Mouse (Mus musculus): Measurements from ENCODE around the gene Cul9. TPM values are rescaled to one million over a fixed set of nuclear protein-coding genes. Genes with fewer than 3 reads are reported as not detected.
A peak's percentile ranks its signal among the peaks of the same experiment; 100 is the strongest.

The Cul9 gene
- polyA plus RNA-seq, 1 experiment from 2014 or later, result 3.9 TPM

DNA sequence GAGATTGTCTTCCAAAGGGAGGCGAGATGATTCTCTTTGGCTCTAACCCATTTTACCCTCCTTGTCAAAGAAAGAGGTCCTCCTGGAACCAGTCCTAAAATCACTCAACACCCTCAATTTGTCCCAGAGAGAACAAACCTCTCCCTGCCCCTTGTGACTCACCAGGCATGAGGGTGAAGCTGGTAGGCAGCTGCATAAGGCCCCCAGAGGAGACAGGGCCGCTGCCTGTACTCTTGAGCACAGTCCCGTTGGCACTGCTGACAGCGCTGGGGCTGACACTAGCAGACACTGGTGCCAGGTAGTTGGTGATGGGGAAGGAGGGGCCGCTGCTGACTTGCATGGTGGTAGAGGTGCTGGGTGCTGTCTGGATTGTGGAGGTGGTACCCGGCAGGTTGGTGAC lies 5.2 kb upstream of the Cul9 start:
- peaks cover 52% of the 10 kb centered on the region for H3K36me3 ChIP-seq (ENCODE audit: control insufficient read depth, insufficient read depth, low read length)
- peaks cover 36% of the 10 kb centered on the region for H3K4me1 ChIP-seq (replicated peaks; ENCODE audit: control insufficient read depth, insufficient read depth, low read length)
- 95% methylated on average over 6 of the region's 6 CpGs for WGBS

DNA sequence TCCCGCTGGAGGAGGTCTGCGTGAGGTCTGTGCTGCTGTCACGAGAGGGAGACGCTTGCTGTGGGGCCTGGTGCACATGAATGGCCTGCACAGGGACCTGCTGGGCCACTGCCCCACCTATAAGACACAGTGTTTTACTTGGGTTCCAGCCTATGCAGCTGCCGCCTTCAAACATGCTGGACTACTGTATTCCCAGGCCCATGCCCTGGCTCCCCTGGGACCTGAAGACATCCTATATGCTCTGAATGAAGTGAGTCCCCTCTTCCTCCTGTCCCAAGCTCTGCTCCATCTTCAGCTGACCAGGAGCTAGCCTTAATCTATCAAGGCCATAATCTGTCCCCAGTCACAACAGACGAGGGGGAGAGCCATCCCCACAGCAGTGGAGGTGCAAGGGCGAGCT lies 4.7 kb upstream of the Cul9 start:
- Histone ChIP-seq H3K9ac (ENCODE audit: low read length) (no peak overlapping the region), H3K36me3 (ENCODE audit: control insufficient read depth, insufficient read depth, low read length) (peaks cover 52% of the 10 kb centered on the region), H3K4me1 (replicated peaks; ENCODE audit: control insufficient read depth, insufficient read depth, low read length) (peaks cover 39% of the 10 kb centered on the region), H3K9me3 (ENCODE audit: control insufficient read depth, low read length) (no peaks in the 10 kb centered on the region), H3K27ac (ENCODE audit: low read depth) (no peak overlapping the region), H3K27me3 (replicated peaks; ENCODE audit: control insufficient read depth, insufficient read depth, low read length) (no peaks in the 10 kb centered on the region), H3K4me2 (ENCODE audit: low read length) (no peak overlapping the region), H3K4me3 (ENCODE audit: low read depth, low read length) (no peak overlapping the region)
- WGBS, result 84% methylated on average over 7 of the region's 7 CpGs
- ATAC-seq (replicated peaks; ENCODE audit: low FRiP score, low TSS enrichment, low read depth) (no peak), DNase-seq (ENCODE audit: low spot score) (no peak)

More for the DNA sequence above, 5.2 kb upstream of the Cul9 start:
- no peaks in the 10 kb centered on the region for H3K9me3 ChIP-seq (ENCODE audit: control insufficient read depth, low read length)
- no peak overlapping the region for H3K4me3 ChIP-seq (ENCODE audit: low read depth, low read length)
- no peak overlapping the region for H3K4me2 ChIP-seq (ENCODE audit: low read length)
- DNase-seq (ENCODE audit: low spot score), result no peak
- no peak for ATAC-seq (replicated peaks; ENCODE audit: low FRiP score, low TSS enrichment, low read depth)
- no peaks in the 10 kb centered on the region for H3K27me3 ChIP-seq (replicated peaks; ENCODE audit: control insufficient read depth, insufficient read depth, low read length)
- H3K27ac ChIP-seq (ENCODE audit: low read depth), result no peak overlapping the region
- H3K9ac ChIP-seq (ENCODE audit: low read length), result no peak overlapping the region

DNA sequence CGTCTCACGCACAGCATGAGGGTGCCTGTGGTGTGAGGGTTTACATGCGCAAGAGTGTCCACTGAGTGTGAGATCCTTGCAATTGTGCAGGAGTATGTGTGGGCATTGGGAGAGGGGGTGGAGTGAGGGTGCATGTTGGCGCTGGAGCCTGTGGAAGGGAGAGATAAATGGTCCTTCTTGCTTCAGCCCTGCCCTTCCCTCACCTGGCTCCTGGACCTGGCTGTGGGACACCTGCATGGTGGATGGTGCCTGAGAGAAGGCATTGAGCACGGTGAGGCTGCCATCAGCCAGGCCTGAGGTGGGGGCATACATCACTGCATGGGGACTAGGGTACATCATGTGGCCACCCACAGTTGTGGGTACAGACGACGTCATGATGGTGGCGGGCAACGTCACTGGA lies 3.5 kb upstream of the Cul9 start:
- H3K4me1 ChIP-seq (replicated peaks; ENCODE audit: control insufficient read depth, insufficient read depth, low read length), result peaks cover 39% of the 10 kb centered on the region
- DNase-seq (ENCODE audit: low spot score) (no peak), ATAC-seq (replicated peaks; ENCODE audit: low FRiP score, low TSS enrichment, low read depth) (no peak)
- H3K36me3 ChIP-seq (ENCODE audit: control insufficient read depth, insufficient read depth, low read length), result peaks cover 52% of the 10 kb centered on the region
- H3K9ac ChIP-seq (ENCODE audit: low read length), result no peak overlapping the region
- no peak overlapping the region for H3K4me2 ChIP-seq (ENCODE audit: low read length)
- 86% methylated on average over 9 of the region's 9 CpGs for WGBS
- H3K9me3 ChIP-seq (ENCODE audit: control insufficient read depth, low read length), result no peaks in the 10 kb centered on the region
- no peak overlapping the region for H3K4me3 ChIP-seq (ENCODE audit: low read depth, low read length)
- H3K27me3 ChIP-seq (replicated peaks; ENCODE audit: control insufficient read depth, insufficient read depth, low read length), result no peaks in the 10 kb centered on the region
- H3K27ac ChIP-seq (ENCODE audit: low read depth), result no peak overlapping the region

DNA sequence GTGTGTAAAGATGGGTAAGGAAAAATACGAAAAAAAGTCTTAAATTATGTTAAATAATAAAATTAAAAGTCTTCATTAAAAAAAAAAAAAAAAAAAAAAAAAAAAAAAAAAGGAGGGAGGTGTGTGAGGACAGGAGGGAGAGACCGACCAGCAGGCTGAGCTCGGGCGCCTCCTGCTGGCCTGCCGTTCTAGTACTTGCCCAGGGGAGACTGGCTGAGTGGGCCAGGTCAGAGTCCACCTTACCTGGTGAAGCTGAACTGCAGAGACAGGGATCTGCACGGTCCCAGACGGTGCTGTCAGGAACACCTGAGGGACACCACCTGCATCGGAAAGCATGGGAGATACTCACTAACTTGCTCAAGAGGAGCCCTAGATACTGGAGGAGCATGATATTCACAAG lies 3.0 kb upstream of the Cul9 start:
- WGBS, result 30% methylated on average over 8 of the region's 8 CpGs
- no peak overlapping the region for H3K4me2 ChIP-seq (ENCODE audit: low read length)
- H3K27ac ChIP-seq (ENCODE audit: low read depth), result no peak overlapping the region
- no peak overlapping the region for H3K4me3 ChIP-seq (ENCODE audit: low read depth, low read length)
- no peaks in the 10 kb centered on the region for H3K9me3 ChIP-seq (ENCODE audit: control insufficient read depth, low read length)
- DNase-seq (ENCODE audit: low spot score) (peak; percentile 82), ATAC-seq (replicated peaks; ENCODE audit: low FRiP score, low TSS enrichment, low read depth) (no peak)
- H3K9ac ChIP-seq (ENCODE audit: low read length), result no peak overlapping the region
- H3K36me3 ChIP-seq (ENCODE audit: control insufficient read depth, insufficient read depth, low read length), result peaks cover 52% of the 10 kb centered on the region
- H3K4me1 ChIP-seq (replicated peaks; ENCODE audit: control insufficient read depth, insufficient read depth, low read length), result peaks cover 35% of the 10 kb centered on the region
- no peaks in the 10 kb centered on the region for H3K27me3 ChIP-seq (replicated peaks; ENCODE audit: control insufficient read depth, insufficient read depth, low read length)

DNA sequence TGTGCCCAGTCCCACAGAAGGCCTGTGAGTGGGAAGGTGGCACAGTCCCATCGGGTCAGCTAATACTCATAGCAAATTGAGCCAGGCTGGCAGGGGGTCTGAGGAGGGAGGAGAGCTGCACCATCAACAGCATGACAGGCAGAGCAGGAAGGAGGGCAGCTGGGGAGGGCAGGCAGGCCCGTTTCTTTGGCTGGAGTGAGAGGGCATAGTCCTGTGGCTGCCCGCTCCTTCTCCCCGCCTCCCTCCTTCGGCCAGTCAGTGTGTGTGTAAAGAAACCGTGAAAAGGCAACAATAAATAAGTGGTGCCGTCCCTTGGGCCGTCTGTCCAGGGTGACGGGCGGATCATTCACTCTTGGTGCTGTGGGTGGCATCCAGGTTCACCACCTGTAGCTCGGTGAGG lies 2.6 kb upstream of the Cul9 start:
- no peak overlapping the region for H3K27ac ChIP-seq (ENCODE audit: low read depth)
- WGBS, result 68% methylated on average over 11 of the region's 11 CpGs
- H3K4me3 ChIP-seq (ENCODE audit: low read depth, low read length), result no peak overlapping the region
- ATAC-seq (replicated peaks; ENCODE audit: low FRiP score, low TSS enrichment, low read depth) (no peak), DNase-seq (ENCODE audit: low spot score) (no peak)
- no peaks in the 10 kb centered on the region for H3K27me3 ChIP-seq (replicated peaks; ENCODE audit: control insufficient read depth, insufficient read depth, low read length)
- H3K4me2 ChIP-seq (ENCODE audit: low read length), result no peak overlapping the region
- no peak overlapping the region for H3K9ac ChIP-seq (ENCODE audit: low read length)
- peaks cover 52% of the 10 kb centered on the region for H3K36me3 ChIP-seq (ENCODE audit: control insufficient read depth, insufficient read depth, low read length)
- peaks cover 30% of the 10 kb centered on the region for H3K4me1 ChIP-seq (replicated peaks; ENCODE audit: control insufficient read depth, insufficient read depth, low read length)
- H3K9me3 ChIP-seq (ENCODE audit: control insufficient read depth, low read length), result no peaks in the 10 kb centered on the region

DNA sequence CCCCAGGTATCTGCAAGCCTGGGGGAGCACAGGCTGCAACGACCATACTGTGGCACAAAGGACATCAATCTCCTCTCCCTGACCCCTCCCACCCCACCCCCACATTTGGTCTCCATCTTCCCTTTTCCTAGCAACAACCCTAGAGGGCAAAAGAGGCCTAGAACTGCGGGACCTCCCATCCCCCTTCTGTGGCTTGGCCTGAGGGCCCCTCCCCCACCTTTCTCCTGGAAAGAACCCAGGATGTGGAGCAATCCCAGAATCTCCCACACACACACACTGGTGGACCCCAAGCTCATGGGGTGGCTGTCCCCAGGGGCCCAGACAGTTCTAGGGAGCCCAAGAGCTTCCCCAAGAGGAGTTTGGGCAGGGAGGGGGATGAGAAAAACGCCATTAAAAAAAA lies 1.7 kb upstream of the Cul9 start:
- no peaks in the 10 kb centered on the region for H3K27me3 ChIP-seq (replicated peaks; ENCODE audit: control insufficient read depth, insufficient read depth, low read length)
- peaks cover 52% of the 10 kb centered on the region for H3K36me3 ChIP-seq (ENCODE audit: control insufficient read depth, insufficient read depth, low read length)
- H3K27ac ChIP-seq (ENCODE audit: low read depth), result no peak overlapping the region
- WGBS, result 21% methylated on average over 3 of the region's 3 CpGs
- ATAC-seq (replicated peaks; ENCODE audit: low FRiP score, low TSS enrichment, low read depth) (no peak), DNase-seq (ENCODE audit: low spot score) (no peak)
- H3K4me2 ChIP-seq (ENCODE audit: low read length), result no peak overlapping the region
- H3K4me3 ChIP-seq (ENCODE audit: low read depth, low read length), result no peak overlapping the region
- H3K4me1 ChIP-seq (replicated peaks; ENCODE audit: control insufficient read depth, insufficient read depth, low read length), result peaks cover 22% of the 10 kb centered on the region
- no peaks in the 10 kb centered on the region for H3K9me3 ChIP-seq (ENCODE audit: control insufficient read depth, low read length)
- no peak overlapping the region for H3K9ac ChIP-seq (ENCODE audit: low read length)

DNA sequence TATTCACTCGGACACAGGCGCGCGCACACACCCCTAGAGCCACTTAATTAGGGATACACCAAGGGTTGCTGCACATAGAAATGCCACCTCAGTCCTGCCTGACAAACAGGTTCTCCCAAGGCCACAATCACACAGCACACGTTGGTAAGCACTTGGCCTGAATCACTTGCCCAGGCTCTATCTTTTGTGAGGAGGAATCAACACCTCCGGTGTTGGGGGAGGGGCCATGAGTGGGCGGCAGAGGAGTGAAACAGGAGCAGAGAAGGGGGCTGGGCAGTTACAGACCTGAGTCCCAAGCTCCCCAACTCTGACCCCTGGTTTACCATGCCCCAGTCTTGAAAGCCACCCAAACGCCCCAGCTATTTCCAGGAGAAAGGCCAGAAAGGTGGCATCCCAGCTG lies 807 bp upstream of the Cul9 start:
- Histone ChIP-seq H3K9ac (ENCODE audit: low read length) (no peak overlapping the region), H3K27ac (ENCODE audit: low read depth) (no peak overlapping the region), H3K4me1 (replicated peaks; ENCODE audit: control insufficient read depth, insufficient read depth, low read length) (peaks cover 15% of the 10 kb centered on the region; the same call in 1 of the 2 replicates), H3K9me3 (ENCODE audit: control insufficient read depth, low read length) (no peaks in the 10 kb centered on the region), H3K27me3 (replicated peaks; ENCODE audit: control insufficient read depth, insufficient read depth, low read length) (no peaks in the 10 kb centered on the region), H3K36me3 (ENCODE audit: control insufficient read depth, insufficient read depth, low read length) (peaks cover 46% of the 10 kb centered on the region), H3K4me3 (ENCODE audit: low read depth, low read length) (no peak overlapping the region), H3K4me2 (ENCODE audit: low read length) (no peak overlapping the region; the same call in 1 of the 2 replicates)
- ATAC-seq (replicated peaks; ENCODE audit: low FRiP score, low TSS enrichment, low read depth) (no peak), DNase-seq (ENCODE audit: low spot score) (no peak)
- 24% methylated on average over 8 of the region's 8 CpGs for WGBS

DNA sequence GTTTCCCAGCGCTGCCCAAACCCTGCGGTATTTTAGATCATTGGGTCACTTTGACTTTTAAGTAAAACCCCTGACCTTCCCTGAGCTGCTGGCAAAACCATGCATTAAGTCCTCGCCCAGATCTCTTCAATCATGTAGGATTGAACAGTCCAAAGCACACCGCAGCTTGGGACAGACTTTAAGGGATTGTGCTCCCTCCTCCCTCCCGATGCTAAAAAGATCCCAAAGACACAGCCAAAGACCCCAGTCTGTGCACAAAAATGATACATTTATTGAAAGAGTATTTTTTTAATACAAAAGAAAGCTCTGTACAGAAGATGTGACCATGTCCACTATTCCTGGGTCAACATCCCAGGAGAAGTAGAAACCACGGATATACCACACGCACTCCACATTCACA lies 403 bp upstream of the Cul9 start:
- peak overlapping the region; percentile 57 for H3K9ac ChIP-seq (ENCODE audit: low read length)
- no peak for ATAC-seq (replicated peaks; ENCODE audit: low FRiP score, low TSS enrichment, low read depth)
- H3K27ac ChIP-seq (ENCODE audit: low read depth), result no peak overlapping the region
- peaks cover 42% of the 10 kb centered on the region for H3K36me3 ChIP-seq (ENCODE audit: control insufficient read depth, insufficient read depth, low read length)
- no peak for DNase-seq (ENCODE audit: low spot score)
- H3K4me2 ChIP-seq (ENCODE audit: low read length), result peak overlapping the region; percentile 85
- H3K4me1 ChIP-seq (replicated peaks; ENCODE audit: control insufficient read depth, insufficient read depth, low read length), result peaks cover 14% of the 10 kb centered on the region; the same call in 1 of the 2 replicates
- no peaks in the 10 kb centered on the region for H3K9me3 ChIP-seq (ENCODE audit: control insufficient read depth, low read length)
- 21% methylated on average over 7 of the region's 7 CpGs for WGBS
- peak overlapping the region; percentile 53 for H3K4me3 ChIP-seq (ENCODE audit: low read depth, low read length)
- no peaks in the 10 kb centered on the region for H3K27me3 ChIP-seq (replicated peaks; ENCODE audit: control insufficient read depth, insufficient read depth, low read length)

DNA sequence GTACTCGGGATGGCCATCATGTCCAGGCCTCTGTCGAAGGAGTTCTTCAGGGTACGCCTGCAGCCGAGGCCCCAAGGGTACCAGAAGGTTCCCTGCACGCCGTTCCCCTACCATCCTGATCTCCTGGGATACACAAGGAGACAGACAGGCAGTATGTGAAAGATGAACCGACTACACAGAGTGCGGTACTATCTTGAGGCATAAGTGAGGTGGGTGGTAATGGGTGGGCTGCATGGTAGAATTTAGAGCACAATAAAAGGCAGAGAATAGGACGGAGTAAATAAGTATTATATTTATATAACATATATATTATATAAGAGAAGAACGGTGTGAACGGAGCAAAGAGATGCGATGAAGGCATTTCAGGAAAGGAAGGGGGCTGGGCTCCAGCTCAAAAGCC lies 2.5 kb downstream of the Cul9 start:
- Histone ChIP-seq H3K9ac (ENCODE audit: low read length) (no peak overlapping the region), H3K4me2 (ENCODE audit: low read length) (no peak overlapping the region), H3K9me3 (ENCODE audit: control insufficient read depth, low read length) (no peaks in the 10 kb centered on the region), H3K27me3 (replicated peaks; ENCODE audit: control insufficient read depth, insufficient read depth, low read length) (no peaks in the 10 kb centered on the region), H3K4me3 (ENCODE audit: low read depth, low read length) (no peak overlapping the region), H3K27ac (ENCODE audit: low read depth) (no peak overlapping the region), H3K4me1 (replicated peaks; ENCODE audit: control insufficient read depth, insufficient read depth, low read length) (peaks cover 14% of the 10 kb centered on the region; the same call in 1 of the 2 replicates), H3K36me3 (ENCODE audit: control insufficient read depth, insufficient read depth, low read length) (peaks cover 14% of the 10 kb centered on the region)
- no peak for ATAC-seq (replicated peaks; ENCODE audit: low FRiP score, low TSS enrichment, low read depth)
- no peak for DNase-seq (ENCODE audit: low spot score)
- WGBS, result 87% methylated on average over 12 of the region's 12 CpGs

All from intestine, embryonic 14.5 days (tissue).